Mouse (Mus musculus) C2C12 (cell line): ENCODE data around the gene Sf1.

ENCODE experiments used
- MAX ChIP-seq: IDR thresholded peaks from one replicate; pipeline ENCODE4 v1.6.1; 2011; ENCODE audit warnings: mild to moderate bottlenecking, control low read depth
- USF1 ChIP-seq: IDR thresholded peaks from one replicate; pipeline ENCODE4 v1.6.1; 2011; ENCODE audit warnings: low read depth, mild to moderate bottlenecking, control low read depth, moderate library complexity

- TF ChIP-seq USF1: no peak
- no peak for TF ChIP-seq MAX
These were observed 34.2 kb downstream of the Sf1 start for GRCm38 (mm10) chr19:6397582-6398249.
